Mouse (Mus musculus) spleen, adult 2 months (tissue): ENCODE measurements at regions not wholly inside any gene's neighbourhood (a gene's known extent, or its start where the extent isn't known, plus 50 kb on each side); places are given as distances from the start of the nearest gene placed in this dataset.

ENCODE experiments used
- CTCF ChIP-seq: fragments of 200-500 bp; IDR thresholded peaks from 2 replicates; pipeline ENCODE4 v1.5.1; 2011; ENCODE audit warnings: mild to moderate bottlenecking, inconsistent platforms; ENCODE audit not compliant: insufficient read depth, insufficient read length, insufficient replicate concordance; ENCODE audit errors: extremely low read depth
- POLR2A ChIP-seq: fragments of 200-500 bp; IDR thresholded peaks from 2 replicates; pipeline ENCODE4 v1.6.1; 2011; ENCODE audit warnings: low read depth, low read length, inconsistent platforms

GRCm38 (mm10) chr1:177321655-177322306 is 63.8 kb upstream of the Akt3 start:
- TF ChIP-seq CTCF (no peak), POLR2A (no peak)
